Mouse (Mus musculus) yolk sac, embryonic 10.5 days (tissue): Measurements from ENCODE around the gene Psrc1.

Source experiments
- DNase-seq: peaks from one replicate; pipeline ENCODE4 v3.0.0-alpha.2; 2017; ENCODE audit warnings: low spot score

Psrc1 gene

GRCm38 (mm10) chr3:108383485-108384354 lies at the start of gene Psrc1:
Gene Psrc1, plus strand, starts transcription at chr3:108383839.
- DNase-seq: peak; percentile 88

DNA sequence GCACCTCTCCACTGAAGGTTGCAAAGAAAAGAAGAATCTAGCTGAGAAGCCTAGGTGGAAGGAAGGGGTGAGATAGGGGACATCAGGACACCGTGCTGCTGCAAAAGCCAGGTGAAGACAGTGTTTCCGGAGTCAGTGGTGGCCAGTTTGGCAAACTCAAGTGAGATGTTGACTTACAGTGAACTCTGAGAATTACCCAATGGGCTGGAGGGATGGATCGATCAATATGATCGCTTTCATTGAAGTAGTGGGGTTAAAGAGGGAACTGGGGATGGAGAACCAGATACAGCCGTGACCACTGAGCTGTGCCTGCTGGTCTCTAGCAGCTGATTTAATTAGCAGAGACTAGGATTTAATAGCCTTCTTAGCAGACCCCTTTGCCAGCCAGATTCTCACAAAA lies 46.8 kb upstream of the Psrc1 start:
- DNase-seq: no peak

DNA sequence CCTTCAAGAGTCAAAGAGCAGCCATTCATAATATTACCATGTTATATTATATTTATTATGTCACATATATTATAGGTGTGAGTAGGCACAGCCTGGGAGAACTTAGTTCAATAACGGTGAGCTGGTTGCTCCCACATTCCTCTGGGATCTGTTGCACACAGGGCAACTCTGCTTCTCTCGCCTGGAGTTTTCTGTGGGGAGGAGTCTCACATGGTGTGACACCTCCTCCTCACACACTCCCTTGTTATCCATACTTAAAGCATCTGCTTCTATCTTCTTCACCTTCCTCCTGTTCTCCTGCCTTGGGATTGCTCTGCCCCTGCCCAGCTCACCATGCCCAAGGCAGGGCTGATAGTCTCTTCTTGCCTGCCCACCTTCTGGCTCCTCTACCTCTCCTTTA lies 42.6 kb upstream of the Psrc1 start:
- no peak for DNase-seq

DNA sequence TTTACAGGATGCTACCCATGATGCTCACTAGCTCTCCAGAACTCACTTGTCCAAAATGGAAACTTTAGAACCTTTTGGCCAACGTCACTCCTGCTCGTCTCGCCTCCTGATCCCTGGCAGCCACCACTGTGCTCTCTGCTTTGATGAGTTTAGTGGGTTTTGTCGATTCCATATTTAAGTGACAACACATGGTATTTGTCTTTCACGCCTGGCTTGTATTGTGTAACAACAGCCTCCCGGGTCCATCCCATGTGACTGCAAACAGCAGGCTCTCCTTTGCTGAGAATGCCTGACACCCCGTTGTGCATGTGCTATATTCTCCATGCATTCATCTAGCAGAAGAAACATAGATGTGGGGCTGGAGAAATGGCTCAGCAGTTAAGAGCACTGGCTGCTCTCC lies 41.5 kb upstream of the Psrc1 start:
- no peak for DNase-seq

DNA sequence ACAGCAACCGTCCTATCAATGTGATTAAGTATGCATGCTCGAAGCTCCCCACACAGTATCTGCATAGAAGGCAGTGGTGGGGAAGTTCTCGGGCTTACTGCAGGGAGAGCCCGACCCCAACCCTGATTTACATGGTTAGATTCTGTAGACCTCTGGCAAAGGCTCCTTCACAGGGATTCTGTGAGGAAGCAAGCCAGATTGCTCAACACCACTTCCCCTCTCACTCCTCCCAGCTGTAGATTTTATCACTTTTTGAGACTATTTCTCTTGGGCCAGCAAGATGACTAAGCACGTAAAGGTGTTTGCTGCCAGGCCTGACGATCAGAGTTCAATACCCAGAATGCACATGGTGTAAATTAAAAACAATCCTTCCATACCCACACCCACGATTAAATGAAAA lies 37.8 kb upstream of the Psrc1 start:
- DNase-seq: no peak

- DNase-seq: no peak
Observed at GRCm38 (mm10) chr3:108348376-108348775, 35.3 kb upstream of the Psrc1 start.

DNA sequence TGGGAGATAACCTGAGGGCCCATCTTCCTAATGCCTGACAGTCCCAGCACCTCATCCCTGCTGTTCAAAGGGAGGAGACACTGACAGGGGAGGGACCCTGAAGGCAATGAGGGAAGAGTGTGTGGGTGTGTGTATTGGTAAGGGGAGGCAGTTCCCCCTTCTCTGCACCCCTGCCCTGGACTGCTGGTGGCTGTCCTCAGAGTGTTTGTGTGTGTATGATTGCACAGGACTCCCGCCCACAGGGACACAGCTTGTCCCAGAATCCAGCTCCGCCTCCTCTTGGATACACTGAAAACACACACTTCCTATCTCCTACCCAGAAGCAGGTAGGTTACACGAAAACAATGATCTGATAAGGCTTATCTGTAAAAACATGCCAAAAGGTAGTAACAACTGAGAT lies 28.4 kb upstream of the Psrc1 start:
- no peak for DNase-seq

GRCm38 (mm10) chr3:108357051-108357450 lies 26.6 kb upstream of the Psrc1 start:
- DNase-seq: no peak

- no peak for DNase-seq
Observed at GRCm38 (mm10) chr3:108358445-108358844, 25.2 kb upstream of the Psrc1 start.

GRCm38 (mm10) chr3:108360894-108361293 lies 22.7 kb upstream of the Psrc1 start:
- DNase-seq: no peak

- DNase-seq: no peak
Observed at GRCm38 (mm10) chr3:108363626-108364025, 20.0 kb upstream of the Psrc1 start.

DNA sequence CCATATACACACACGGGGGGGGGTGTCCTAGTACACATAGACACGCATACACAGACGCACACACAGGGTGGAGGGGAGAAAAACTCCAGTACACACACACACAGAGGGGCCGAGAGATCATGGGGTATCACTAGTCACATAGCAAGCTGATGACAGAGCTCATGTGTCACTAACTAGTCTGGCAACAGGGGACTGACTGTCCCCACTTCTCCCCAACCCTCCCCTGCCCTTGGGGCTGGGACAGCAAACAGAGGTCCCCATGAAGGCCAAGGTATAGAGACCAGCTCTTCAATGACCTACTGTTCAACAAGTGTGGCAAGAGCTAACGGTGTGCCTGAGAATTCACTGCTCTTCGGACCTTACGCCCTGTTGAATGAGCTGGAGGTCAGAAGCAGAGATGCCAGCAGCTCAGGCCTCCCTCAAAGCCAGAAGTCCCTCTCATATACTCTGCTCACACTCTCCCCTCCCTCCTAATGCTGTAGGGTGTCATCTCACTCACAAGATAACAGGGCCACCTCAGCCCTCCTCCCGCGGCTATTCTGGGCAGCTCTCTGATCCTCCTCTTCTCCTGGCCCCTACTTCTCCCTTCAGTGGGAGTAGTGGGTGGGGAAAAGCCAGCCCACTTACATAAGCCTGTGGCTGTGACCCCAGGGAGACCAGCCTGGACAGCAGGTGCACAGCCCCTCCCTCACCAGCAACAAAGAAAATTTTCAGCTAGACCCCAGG lies 19.2 kb upstream of the Psrc1 start, which contains the start of gene Mybphl:
Gene Mybphl, plus strand, starts transcription at position 642 of the 726 bp plus-strand sequence.
- no peak for DNase-seq

GRCm38 (mm10) chr3:108367173-108367572 lies 16.5 kb upstream of the Psrc1 start:
- DNase-seq: no peak

GRCm38 (mm10) chr3:108367828-108368227 lies 15.8 kb upstream of the Psrc1 start:
- DNase-seq: no peak

DNA sequence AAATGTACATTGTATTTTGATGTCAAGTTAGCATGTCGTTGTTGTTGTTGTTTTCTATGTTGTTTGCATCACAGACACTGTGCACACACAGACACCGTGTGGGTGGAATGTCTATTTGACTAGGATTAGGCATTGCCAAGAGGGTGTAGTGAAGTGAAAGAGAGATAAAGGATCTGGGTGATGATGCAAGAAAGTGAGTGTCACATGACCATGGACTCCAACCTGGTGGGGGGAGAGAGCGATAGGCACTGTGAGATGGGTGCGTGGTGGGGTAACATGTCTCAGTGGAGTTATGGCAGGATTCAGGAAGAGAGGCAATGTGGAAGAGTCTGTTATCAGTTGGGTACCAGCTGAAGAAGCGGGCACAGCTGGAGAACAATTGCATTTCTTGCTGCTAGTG lies 14.9 kb upstream of the Psrc1 start:
- no peak for DNase-seq

DNA sequence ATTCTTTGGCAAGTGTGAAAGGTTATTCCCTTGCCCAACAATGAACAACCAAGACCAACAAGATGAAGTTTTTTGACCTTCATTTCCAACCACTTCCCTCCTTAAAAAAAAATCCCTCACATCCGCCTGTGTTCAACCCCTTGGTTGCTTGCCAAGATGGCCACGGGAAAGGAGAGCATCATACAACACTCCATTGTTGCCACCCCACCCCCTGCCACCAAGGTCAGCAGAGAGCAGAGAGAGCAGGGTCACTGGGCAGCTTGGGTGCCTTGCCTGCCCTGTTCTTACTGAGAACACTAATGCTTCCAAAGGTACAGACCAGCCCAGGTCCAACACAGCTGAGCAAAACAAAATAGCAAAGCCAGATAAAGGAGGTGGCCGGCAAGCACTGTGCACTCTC lies 11.4 kb upstream of the Psrc1 start:
- DNase-seq: no peak

GRCm38 (mm10) chr3:108372691-108373090 lies 10.9 kb upstream of the Psrc1 start:
- no peak for DNase-seq

DNA sequence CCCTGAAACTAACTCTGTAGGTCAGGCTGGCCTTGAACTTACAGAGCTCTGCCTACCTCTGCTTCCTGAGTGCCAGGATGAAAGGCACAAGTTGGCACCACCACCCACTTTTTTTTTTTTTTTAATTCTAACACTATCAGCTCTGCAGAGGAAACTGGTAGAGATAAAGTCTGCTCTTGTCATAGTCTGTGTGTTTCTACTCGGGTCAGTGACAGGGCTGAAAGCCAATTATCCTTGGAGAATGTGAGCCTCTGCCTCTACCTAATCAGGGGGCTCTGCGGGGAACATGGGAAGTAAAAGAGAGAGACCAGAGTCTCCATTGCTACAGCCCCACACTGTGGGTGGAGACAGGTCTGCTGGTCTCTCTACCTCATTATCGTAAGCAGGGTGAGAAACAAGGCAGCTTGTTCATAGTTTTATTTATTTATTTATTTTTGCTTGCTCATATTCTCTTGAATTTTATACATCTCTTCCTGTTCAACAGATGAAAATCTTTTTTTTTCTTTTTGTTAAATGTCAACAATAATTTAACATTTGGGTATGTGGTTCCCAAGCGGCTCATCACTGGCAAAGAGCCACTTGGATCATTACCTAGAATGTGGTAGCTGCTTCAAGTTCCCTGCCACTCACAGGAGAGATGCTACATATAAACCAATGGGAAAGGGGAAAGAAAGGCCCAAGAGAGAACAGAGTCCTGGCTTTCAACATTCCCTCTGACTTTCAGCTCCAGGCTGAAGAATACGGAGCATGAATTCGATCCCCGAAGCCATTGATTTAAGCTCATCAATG lies 4.6 kb upstream of the Psrc1 start:
- no peak for DNase-seq

DNA sequence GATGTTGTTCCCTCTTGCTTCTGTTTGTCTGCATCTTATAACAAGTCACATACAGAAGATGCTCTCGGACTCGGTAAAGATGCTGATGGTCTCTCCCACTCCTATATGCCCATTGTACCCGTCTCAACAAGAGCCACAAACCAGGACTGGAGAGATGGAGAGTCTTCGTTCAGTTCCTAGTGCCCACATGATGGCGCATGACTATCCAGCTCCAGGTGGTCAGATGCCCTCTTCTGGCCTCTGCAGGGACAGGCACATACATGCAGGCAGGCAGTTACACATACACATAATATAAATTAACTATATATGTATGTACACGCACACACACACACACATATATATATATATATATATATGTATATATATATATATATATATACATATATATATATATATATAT lies 2.9 kb upstream of the Psrc1 start:
- no peak for DNase-seq

- DNase-seq: no peak
Observed at GRCm38 (mm10) chr3:108381945-108382875, 1.4 kb upstream of the Psrc1 start.

GRCm38 (mm10) chr3:108384425-108384824 lies 786 bp downstream of the Psrc1 start:
- no peak for DNase-seq
